Mouse (Mus musculus): ENCODE data around the gene Smco1.
A peak's percentile ranks its signal among the peaks of the same experiment; 100 is the strongest.

Gene Smco1

DNA sequence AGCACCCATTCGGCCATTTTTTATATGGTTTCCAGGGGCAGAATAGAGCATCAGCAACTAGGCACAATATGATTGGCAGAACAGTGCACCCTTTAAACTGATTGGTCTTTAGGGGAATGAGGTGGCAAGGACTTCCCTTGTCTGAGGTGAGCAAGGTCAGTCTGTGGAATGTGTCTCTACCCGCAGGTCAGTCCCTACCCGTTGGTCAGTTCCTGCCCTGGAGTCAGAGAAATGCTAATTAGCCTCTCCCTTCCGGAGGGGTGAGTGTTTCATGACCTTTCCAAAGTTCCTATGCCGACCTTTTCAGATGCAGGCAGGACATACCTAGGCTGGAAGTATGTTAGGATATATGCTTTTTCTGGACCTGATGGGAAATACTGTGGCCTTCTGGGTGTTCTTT is 41.1 kb downstream of the Smco1 start:
- no peak for DNase-seq

DNA sequence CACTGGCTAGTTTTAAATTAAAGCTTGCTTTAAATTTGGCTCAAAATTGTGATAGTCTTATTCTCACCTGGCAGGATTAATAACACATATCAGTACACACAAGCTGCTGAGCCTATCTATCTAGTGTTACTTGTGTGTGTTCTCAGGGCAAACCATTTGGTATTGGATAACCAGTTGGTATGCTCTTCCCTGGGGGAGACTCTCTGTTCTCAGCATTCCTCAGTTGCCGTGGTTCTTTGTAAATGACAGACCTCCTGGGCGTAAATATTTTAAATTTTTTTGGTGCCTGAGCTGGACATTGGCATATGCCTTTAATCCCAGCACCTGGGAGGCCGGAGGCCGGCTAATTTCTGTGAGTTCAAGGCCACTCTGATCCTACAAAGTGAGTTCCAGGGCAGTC is 41.6 kb downstream of the Smco1 start:
- DNase-seq, result no peak

DNA sequence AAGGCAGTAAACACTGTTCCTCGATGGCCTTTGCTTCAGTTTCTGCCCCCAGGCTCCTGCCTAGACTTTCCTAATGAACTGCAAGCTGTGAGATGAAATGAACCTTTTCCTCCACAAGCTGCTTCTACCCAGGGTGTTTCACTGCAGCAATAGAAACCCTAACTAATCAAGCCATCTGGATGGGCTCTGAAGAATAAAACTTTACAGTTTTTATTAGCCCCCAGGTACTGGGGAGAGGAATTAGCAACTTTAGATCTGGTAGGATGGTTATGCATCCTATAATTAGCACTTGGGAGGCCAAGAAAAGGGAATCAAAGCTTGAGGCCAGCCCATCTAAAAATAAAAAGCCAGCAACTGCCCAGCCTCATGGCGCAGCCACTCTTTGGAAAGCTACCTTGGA is 45.3 kb downstream of the Smco1 start:
- DNase-seq, result no peak

DNA sequence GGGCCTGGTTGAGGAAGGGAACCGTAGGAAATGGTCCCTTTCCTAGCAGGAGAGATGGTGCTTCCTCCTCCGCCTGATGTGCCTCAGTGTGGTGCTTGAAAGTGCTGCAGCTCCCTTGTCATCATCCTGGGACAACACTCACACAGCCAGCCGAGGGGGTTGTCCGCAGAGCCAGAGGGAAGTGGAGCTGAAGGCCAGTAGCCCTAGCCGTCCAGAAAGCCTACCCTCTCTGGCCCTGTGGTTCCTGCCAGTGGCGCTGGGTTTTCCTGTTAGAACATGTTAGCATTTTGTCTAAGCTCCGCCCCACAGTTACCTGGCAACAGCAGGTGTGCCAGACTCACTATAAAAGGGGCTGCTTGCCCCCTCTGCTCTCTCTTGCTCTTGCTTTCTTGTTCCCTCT is 52.7 kb downstream of the Smco1 start:
- DNase-seq, result peak in 1 of 2 experiments; percentile 15

All from kidney, postnatal 4 days (tissue).